Mouse (Mus musculus) cerebellum, adult (tissue): ENCODE measurements at regions not wholly inside any gene's neighbourhood (a gene's known extent, or its start where the extent isn't known, plus 50 kb on each side); places are given as distances from the start of the nearest gene placed in this dataset.

Source experiments
- ATAC-seq: cut with Nextera tagmentation; 2 replicates; pipeline ENCODE4 v1.9.2; 2017; ENCODE audit warnings: mild to moderate bottlenecking, moderate library complexity, mixed read lengths; ENCODE audit not compliant: insufficient number of reproducible peaks, low FRiP score, low TSS enrichment

- ATAC-seq: no peak
Measured at GRCm38 (mm10) chr19:6598186-6598585, 55.4 kb upstream of the Slc22a12 start.

- no peak for ATAC-seq
Measured at GRCm38 (mm10) chr19:6595801-6596200, 53.0 kb upstream of the Slc22a12 start.
